Mouse (Mus musculus): ENCODE measurements around the gene Tor1aip2. TPM values are rescaled to one million over a fixed set of nuclear protein-coding genes. Genes with fewer than 3 reads are reported as not detected.

Gene Tor1aip2
- total RNA-seq, 1 experiment, result 94.3 TPM

DNA sequence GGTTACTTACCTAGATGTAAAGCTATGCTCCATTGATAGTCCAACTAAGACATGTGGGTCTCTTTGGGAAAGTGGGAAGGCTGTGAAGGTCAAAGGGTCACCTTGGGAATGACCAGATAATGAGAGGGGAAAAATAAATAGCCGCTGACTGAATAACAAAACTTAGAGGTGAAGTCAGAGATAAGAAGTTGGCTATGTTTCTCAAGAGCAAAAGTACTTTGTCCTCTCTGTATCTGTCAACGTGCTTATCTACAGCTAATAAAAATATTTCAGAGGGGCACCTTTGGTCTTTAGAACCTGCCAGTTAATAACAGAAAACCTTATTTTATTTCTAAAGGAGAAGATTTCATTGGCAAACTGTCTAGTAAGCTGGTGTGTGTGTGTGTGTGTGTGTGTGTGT, 39.6 kb upstream of the Tor1aip2 start:
- no peak for DNase-seq (ENCODE audit: low read depth, low spot score)
- TF ChIP-seq MAFK (IDR thresholded peaks at IDR 0.05; ENCODE audit: insufficient read depth, low read depth, low read length), result no peak
- no peak for TF ChIP-seq CHD2 (IDR thresholded peaks at IDR 0.05; ENCODE audit: low read depth, low read length)
- TF ChIP-seq ZC3H11A (IDR thresholded peaks at IDR 0.05; ENCODE audit: borderline replicate concordance, low read depth, low read length), result no peak
- H3K4me3 ChIP-seq (ENCODE audit: insufficient read depth in 1 of 2, low read depth in 1 of 2, low read length in 2 of 2, poor library complexity in 1 of 2, severe bottlenecking in 1 of 2), result no peak overlapping the region
- no peak overlapping the region for H3K9ac ChIP-seq (ENCODE audit: insufficient read depth, low read depth, low read length, poor library complexity, severe bottlenecking)
- H3K27ac ChIP-seq (ENCODE audit: insufficient read depth, low read depth, low read length, poor library complexity, severe bottlenecking), result no peak overlapping the region
- in situ Hi-C loops (cut with MboI; ENCODE audit: low sequenced_read_pairs in 2 of 2, unreplicated experiment in 2 of 2), result no loop called here
- no peaks in the 10 kb centered on the region for H3K36me3 ChIP-seq (ENCODE audit: control insufficient read depth, insufficient read depth, low read length, poor library complexity, severe bottlenecking)
- no peaks in the 10 kb centered on the region for H3K9me3 ChIP-seq (ENCODE audit: control insufficient read depth, insufficient read depth, low read depth, low read length)
- no peaks in the 10 kb centered on the region for H3K4me1 ChIP-seq (ENCODE audit: control insufficient read depth in 2 of 2, insufficient read depth in 2 of 2, low read length in 2 of 2, poor library complexity in 1 of 2)

DNA sequence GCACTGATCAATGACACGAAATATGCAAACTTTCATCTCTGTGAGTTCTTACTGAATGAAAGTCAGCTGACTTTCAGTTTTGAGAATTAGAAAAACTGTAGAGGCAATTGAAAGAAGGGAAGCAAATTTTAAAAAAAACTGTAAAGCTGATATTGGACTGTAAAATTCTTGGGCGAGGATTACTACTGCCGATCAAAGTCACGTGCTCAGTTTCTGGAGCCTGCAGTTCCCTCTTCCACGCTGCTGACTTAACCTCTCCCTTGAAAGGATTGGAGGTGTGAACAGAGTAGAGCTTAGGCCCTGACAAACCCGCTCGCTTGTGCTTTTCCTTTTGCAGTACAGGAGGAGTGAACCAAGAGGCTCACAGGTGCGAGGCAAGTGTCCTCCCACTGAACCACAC, 32.8 kb upstream of the Tor1aip2 start:
- no peaks in the 10 kb centered on the region; a peak in 1 of 4 replicates for H3K4me1 ChIP-seq (ENCODE audit: control insufficient read depth in 2 of 2, insufficient read depth in 2 of 2, low read length in 2 of 2, poor library complexity in 1 of 2)
- H3K27ac ChIP-seq (ENCODE audit: insufficient read depth, low read depth, low read length, poor library complexity, severe bottlenecking), result no peak overlapping the region
- TF ChIP-seq CHD2 (IDR thresholded peaks at IDR 0.05; ENCODE audit: low read depth, low read length) (no peak), ZNF384 (IDR thresholded peaks at IDR 0.05; ENCODE audit: low read depth, low read length) (no peak), ZC3H11A (IDR thresholded peaks at IDR 0.05; ENCODE audit: borderline replicate concordance, low read depth, low read length) (no peak), HCFC1 (IDR thresholded peaks at IDR 0.05; ENCODE audit: borderline replicate concordance, insufficient read depth, low read length) (no peak), MAFK (IDR thresholded peaks at IDR 0.05; ENCODE audit: insufficient read depth, low read depth, low read length) (no peak)
- peaks cover 6% of the 10 kb centered on the region; the same call in 1 of the 2 replicates for H3K36me3 ChIP-seq (ENCODE audit: control insufficient read depth, insufficient read depth, low read length, poor library complexity, severe bottlenecking)
- no peaks in the 10 kb centered on the region for H3K9me3 ChIP-seq (ENCODE audit: control insufficient read depth, insufficient read depth, low read depth, low read length)
- no peak overlapping the region for H3K9ac ChIP-seq (ENCODE audit: insufficient read depth, low read depth, low read length, poor library complexity, severe bottlenecking)
- no peak for DNase-seq (ENCODE audit: low read depth, low spot score)
- in situ Hi-C loops (cut with MboI; ENCODE audit: low sequenced_read_pairs in 2 of 2, unreplicated experiment in 2 of 2), result no loop called here
- H3K4me3 ChIP-seq (ENCODE audit: insufficient read depth in 1 of 2, low read depth in 1 of 2, low read length in 2 of 2, poor library complexity in 1 of 2, severe bottlenecking in 1 of 2), result no peak overlapping the region

DNA sequence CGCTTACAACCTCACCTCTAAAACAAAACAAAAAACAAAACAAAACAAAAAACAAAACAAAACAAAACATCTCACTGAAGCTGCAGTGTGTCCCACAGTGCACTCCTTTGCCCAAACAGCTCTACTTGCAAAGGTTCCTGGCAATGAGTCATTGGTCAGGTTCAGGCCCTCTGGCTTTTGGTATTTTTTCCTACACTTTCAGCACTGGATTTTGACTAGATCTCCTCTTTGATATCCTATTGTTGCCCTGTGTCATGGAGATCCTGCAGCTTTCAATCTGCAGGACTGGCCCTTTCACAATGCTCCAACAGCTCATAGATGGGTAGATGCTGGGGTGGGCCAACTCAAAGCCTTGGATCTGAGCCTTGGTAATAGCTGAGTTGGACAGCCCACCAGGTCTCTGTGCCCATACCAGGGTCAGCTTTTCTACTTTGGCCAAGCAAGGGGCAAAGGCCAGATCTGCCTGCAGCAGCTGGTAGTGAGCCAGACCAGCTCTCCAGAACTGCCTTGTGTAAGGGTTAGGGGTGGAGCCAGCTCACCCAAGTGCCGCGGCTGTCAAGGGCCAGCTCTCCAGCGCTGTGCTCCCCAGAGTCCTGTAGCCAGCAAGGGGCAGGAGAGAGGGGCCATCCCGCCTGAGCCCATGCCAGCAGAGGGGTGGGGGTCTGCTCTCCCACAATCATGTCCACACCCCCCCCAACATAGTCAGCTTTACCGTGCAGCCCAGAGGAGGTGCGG, 31.8 kb upstream of the Tor1aip2 start:
- in situ Hi-C loops (cut with MboI; ENCODE audit: low sequenced_read_pairs in 2 of 2, unreplicated experiment in 2 of 2), result no loop called here
- no peak for DNase-seq (ENCODE audit: low read depth, low spot score)
- Histone ChIP-seq H3K9ac (ENCODE audit: insufficient read depth, low read depth, low read length, poor library complexity, severe bottlenecking) (peak overlapping the region; percentile 39; the same call in 1 of the 2 replicates), H3K9me3 (ENCODE audit: control insufficient read depth, insufficient read depth, low read depth, low read length) (no peaks in the 10 kb centered on the region), H3K4me1 (ENCODE audit: control insufficient read depth in 2 of 2, insufficient read depth in 2 of 2, low read length in 2 of 2, poor library complexity in 1 of 2) (no peaks in the 10 kb centered on the region; a peak in 1 of 4 replicates), H3K27ac (ENCODE audit: insufficient read depth, low read depth, low read length, poor library complexity, severe bottlenecking) (no peak overlapping the region), H3K4me3 (ENCODE audit: insufficient read depth in 1 of 2, low read depth in 1 of 2, low read length in 2 of 2, poor library complexity in 1 of 2, severe bottlenecking in 1 of 2) (peak overlapping the region; percentile 36 to 50; a peak in 2 of 4 replicates), H3K36me3 (ENCODE audit: control insufficient read depth, insufficient read depth, low read length, poor library complexity, severe bottlenecking) (peaks cover 9% of the 10 kb centered on the region; the same call in 1 of the 2 replicates)
- TF ChIP-seq CHD2 (IDR thresholded peaks at IDR 0.05; ENCODE audit: low read depth, low read length) (no peak), MAFK (IDR thresholded peaks at IDR 0.05; ENCODE audit: insufficient read depth, low read depth, low read length) (no peak), ZC3H11A (IDR thresholded peaks at IDR 0.05; ENCODE audit: borderline replicate concordance, low read depth, low read length) (no peak), HCFC1 (IDR thresholded peaks at IDR 0.05; ENCODE audit: borderline replicate concordance, insufficient read depth, low read length) (no peak), ZNF384 (IDR thresholded peaks at IDR 0.05; ENCODE audit: low read depth, low read length) (no peak)

DNA sequence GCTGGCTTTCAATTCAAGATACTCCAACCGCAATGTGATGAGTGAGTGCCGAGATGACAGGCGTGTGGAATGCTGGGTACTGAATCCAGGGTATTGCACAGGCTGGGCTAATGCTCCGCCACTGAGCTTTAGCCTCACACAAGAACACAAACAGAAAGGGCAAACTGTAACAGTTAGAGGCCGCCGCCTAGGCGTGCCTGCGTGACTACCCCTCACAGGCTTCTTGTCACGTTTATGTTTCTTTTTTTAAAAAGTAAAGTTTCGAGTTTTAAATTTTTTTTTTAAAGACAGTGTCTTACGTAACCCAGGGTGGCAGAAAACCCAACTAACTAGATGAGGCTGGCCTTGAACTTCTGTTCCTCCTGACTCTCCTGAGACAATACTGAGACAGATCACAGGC, 29.3 kb upstream of the Tor1aip2 start:
- Histone ChIP-seq H3K9me3 (ENCODE audit: control insufficient read depth, insufficient read depth, low read depth, low read length) (no peaks in the 10 kb centered on the region), H3K4me3 (ENCODE audit: insufficient read depth in 1 of 2, low read depth in 1 of 2, low read length in 2 of 2, poor library complexity in 1 of 2, severe bottlenecking in 1 of 2) (no peak overlapping the region), H3K4me1 (ENCODE audit: control insufficient read depth in 2 of 2, insufficient read depth in 2 of 2, low read length in 2 of 2, poor library complexity in 1 of 2) (no peaks in the 10 kb centered on the region; a peak in 1 of 4 replicates), H3K27ac (ENCODE audit: insufficient read depth, low read depth, low read length, poor library complexity, severe bottlenecking) (no peak overlapping the region), H3K36me3 (ENCODE audit: control insufficient read depth, insufficient read depth, low read length, poor library complexity, severe bottlenecking) (peaks cover 9% of the 10 kb centered on the region; the same call in 1 of the 2 replicates), H3K9ac (ENCODE audit: insufficient read depth, low read depth, low read length, poor library complexity, severe bottlenecking) (no peak overlapping the region)
- in situ Hi-C loops (cut with MboI; ENCODE audit: low sequenced_read_pairs in 2 of 2, unreplicated experiment in 2 of 2), result no loop called here
- no peak for DNase-seq (ENCODE audit: low read depth, low spot score)
- TF ChIP-seq HCFC1 (IDR thresholded peaks at IDR 0.05; ENCODE audit: borderline replicate concordance, insufficient read depth, low read length), result no peak
- TF ChIP-seq ZNF384 (IDR thresholded peaks at IDR 0.05; ENCODE audit: low read depth, low read length), result no peak
- no peak for TF ChIP-seq MAFK (IDR thresholded peaks at IDR 0.05; ENCODE audit: insufficient read depth, low read depth, low read length)
- TF ChIP-seq CHD2 (IDR thresholded peaks at IDR 0.05; ENCODE audit: low read depth, low read length), result no peak
- no peak for TF ChIP-seq ZC3H11A (IDR thresholded peaks at IDR 0.05; ENCODE audit: borderline replicate concordance, low read depth, low read length)

Measured in ES-E14 (cell line).